Mouse (Mus musculus): Measurements from ENCODE around the gene Hoxd4.

Hoxd4 gene

GRCm38 (mm10) chr2:74748436-74748995 lies 36.8 kb downstream of the Hoxd4 start:
- no peak for DNase-seq

- no peak for DNase-seq
Observed at GRCm38 (mm10) chr2:74749337-74750121, 37.8 kb downstream of the Hoxd4 start.

DNA sequence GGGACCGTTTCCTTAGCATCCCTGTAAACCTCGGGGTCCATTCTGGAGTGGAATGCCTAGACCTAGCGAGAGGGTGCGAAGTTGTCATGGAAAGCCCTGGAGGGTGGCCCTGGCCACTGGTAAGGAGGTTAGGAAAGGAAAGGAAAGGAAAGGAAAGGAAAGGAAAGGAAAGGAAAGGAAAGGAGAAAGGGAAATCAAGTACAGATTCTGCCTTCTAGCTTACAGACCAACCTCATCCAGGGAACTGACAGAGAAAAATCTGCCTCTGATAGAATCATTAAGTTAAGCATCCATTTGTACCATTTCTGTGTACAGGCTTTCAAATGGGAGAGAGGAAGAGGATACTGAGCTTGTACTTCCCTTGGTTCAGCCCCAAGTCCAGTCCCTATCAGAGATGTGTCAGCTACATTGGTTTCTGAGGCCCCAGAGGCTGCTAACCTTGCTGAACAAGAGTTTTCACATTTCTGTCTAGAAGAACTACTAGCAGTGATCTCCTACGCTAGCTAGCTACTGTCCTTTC lies 39.1 kb downstream of the Hoxd4 start:
- no peak for DNase-seq

GRCm38 (mm10) chr2:74751861-74752260 lies 40.1 kb downstream of the Hoxd4 start:
- no peak for DNase-seq

- DNase-seq: no peak
Observed at GRCm38 (mm10) chr2:74752431-74753174, 40.9 kb downstream of the Hoxd4 start.

DNA sequence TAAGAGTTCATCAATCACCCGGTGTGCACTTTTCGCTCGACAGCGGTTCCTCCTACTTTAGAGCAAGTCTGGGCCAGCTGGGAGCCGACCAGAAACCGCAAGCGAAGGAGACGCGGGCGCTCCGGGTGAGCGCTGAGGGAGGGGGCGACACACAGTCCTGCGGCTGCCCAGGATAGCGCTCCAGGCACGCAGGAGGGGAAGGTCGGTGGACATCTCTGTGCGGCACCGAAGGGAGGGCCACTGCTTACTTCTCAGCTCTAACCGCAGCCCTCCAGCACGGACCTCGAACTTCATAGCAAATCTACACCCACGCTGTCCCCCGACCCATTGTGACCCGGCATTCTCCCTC lies 41.4 kb downstream of the Hoxd4 start:
- no peak for DNase-seq

GRCm38 (mm10) chr2:74753711-74754110 lies 42.0 kb downstream of the Hoxd4 start:
- DNase-seq: no peak

GRCm38 (mm10) chr2:74760146-74760545 lies 48.4 kb downstream of the Hoxd4 start:
- no peak for DNase-seq

DNA sequence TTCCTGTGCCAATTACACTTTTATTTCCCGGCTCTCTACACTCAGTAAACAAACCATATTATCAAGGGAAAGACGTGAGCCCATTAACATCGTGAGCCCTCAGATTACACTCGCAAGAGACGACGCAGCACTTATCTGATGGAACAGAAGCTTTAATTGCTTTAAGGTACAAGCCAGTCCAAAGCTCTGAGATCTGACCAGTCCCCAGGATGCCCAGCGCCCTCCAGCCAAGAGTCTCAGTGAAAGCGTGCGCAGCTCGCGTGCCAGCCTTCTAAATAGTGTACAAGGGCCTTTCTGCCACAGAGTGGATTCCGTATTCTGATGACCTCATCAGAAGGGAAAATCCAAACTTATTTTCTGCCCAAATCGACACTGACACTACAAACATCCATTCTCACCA lies 50.2 kb downstream of the Hoxd4 start:
- no peak for DNase-seq

DNA sequence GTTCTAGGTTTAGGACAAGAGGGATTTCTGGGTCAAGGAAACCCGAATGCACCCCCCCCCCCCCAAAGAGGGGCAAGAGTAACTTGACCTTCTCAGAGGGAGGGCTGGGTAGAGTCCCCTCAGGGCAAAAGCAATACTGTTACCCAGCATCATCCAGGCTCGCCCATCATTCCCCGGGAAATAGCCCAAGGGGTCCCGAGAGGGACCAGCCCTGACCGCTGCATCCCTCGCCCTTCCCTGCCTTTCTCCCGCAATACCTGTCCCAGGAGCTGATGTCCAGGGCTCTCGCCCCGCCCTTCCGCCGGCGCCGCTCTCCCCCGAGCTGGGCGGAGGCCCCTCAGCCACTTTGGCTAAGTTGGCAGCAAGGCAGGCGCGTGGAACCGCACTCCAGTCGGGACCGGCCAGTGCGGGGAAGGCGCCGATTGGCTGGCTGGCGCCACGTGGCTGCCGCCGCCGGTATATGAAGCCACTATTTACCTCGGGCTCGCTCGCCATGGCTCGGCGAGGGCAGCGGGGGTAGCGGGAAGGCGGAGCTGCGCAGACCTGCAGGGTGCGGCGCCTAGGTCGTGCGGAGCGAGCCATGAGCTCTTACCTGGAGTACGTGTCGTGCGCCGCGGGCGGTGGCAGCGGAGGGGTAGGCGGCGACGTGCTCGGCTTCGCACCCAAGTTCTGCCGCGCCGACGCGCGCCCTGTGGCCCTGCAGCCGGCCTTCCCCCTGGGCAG lies 51.0 kb downstream of the Hoxd4 start, which contains the start of gene Hoxd1:
Gene Hoxd1 (plus strand): TSS at position 459 of the 723 bp plus-strand sequence.
- no peak for DNase-seq

DNA sequence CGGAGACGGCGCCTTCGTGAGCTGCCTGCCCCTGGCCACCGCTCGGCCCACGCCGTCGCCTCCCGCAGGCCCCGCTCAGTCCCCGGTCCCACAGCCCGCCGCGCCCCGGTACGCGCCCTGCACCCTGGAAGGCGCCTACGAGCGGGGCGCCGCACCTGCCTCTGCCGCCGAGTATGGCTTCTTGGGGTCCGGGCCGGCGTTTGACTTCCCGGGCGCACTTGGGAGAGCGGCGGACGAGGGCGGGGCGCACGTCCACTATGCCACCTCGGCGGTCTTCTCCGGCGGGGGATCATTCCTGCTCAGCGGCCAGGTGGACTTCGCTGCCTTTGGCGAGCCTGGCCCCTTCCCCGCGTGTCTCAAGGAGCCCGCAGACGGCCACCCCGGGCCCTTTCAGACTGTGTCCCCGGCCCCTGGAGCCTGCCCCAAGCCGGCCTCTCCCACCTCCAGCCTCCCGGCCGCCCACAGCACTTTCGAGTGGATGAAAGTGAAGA lies 51.6 kb downstream of the Hoxd4 start:
- DNase-seq: no peak

GRCm38 (mm10) chr2:74763976-74764375 lies 52.2 kb downstream of the Hoxd4 start:
- DNase-seq: no peak

GRCm38 (mm10) chr2:74774359-74774758 lies 62.6 kb downstream of the Hoxd4 start:
- no peak for DNase-seq

- DNase-seq: no peak
Observed at GRCm38 (mm10) chr2:74777536-74778275, 66.0 kb downstream of the Hoxd4 start.

All from lung, postnatal 14 days (tissue).